Mouse (Mus musculus) gastrocnemius, postnatal 4 days (tissue): ENCODE results near the gene Pde7b. TPM values are rescaled to one million over a fixed set of nuclear protein-coding genes. Genes with fewer than 3 reads are reported as not detected.

Experiments
- DNase-seq, 2 experiments: peaks; one replicate each; pipeline ENCODE4 v3.0.0; 2021 to 2022; ENCODE audit warnings: low spot score in 2 of 2, mixed read lengths in 2 of 2
- total RNA-seq, 2 experiments: library from RNA; stranded (reverse); gene quantifications; 2 replicates each; pipeline ENCODE4 v1.2.3; 2021

Pde7b gene
- total RNA-seq, 2 experiments from 2014 or later, result 28.6 to 29.3 TPM

DNA sequence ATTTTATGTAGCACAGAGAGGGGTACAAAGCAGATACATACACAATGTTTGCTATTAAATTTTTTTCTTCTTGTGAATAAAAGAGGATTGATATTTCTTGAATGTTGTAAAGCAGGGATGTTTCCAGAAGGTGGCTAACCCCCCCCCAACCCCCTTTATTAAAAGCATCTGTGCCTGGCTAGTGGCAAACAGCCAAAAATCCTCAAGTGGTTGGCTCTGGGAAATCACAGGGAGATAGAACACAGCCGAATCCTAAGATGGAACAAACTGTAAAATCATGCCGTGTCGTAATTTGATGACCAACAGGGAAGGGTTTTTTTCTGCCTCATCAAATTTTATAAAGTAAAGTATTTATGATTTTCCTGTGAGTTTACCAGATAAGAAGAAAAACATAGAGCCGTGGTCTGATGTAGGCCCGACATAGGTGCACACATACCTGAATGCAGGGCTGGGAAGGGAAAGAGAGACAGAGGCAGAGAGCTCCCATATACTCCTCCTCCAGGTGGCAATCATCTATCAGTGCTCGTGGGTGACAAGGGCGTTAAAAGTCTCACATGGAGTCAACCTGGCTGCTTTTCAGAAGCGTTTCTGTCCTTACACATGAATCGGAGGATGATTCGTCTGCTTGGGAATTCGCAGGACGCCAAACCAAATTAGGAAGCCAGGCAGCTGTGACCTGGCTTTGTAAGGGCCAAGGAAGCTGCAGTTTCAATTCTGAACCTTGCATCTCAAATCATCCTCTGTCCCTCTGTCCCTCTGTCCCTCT, 67.4 kb downstream of the Pde7b start:
- DNase-seq, result peak in 1 of 2 experiments; percentile 21

DNA sequence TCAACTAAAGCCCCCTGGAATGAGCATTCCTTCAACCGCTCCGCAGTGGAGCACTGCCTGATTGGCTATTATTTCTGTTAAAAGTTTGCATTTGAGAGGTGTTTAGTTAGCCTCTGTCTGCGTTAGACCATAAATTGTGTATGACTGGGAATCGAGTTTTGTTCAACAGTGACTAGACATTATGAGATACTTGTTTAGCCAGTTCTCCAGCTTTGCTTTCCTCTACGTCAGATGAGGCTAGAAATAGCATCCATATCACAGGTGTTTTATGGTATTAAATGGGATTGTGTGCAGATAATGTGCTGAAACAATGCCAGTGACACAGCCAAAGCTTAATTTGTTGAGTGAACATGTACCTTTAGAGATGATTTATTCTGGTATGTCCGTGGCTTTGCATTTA, 70.3 kb downstream of the Pde7b start:
- no peak for DNase-seq

DNA sequence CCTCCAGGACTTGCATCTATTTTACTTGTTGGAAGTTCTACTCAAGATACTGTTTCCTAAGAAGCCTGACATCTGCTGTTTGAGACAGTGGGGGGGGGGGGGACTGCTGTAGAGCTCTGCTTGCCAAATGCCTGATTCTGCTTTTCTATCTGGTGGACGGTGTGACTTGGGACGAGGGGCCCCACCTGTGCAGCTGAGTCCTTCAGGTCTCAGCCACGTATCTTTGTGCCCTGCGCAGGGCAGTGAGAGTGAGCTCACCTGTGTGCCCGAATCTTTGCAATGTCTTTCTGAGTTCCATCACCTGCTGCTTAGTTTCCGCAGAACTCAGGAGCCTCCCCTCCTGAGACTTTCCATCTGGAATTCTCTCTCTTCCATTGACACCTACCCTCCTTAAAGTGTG, 70.7 kb downstream of the Pde7b start:
- DNase-seq, result no peak

DNA sequence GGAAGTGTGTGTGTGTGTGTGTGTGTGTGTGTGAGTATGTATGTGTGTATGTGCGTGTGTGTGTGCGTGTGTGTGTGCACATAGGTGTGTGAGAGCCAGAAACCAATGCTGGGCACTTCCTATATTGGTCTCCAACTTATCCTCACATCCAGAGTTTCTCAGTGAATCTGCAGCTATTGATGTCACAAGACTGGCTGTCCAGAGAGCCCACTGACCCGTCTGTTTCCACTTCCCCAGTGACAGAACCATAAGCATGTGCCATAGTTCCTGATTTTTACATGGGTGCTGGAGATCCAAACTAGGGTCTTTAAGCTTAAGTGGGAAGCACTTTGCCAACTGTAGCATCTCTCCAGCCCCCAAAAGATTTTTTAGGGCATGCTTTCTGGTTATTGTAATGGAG, 71.6 kb downstream of the Pde7b start:
- no peak for DNase-seq

- no peak for DNase-seq
Measured at GRCm38 (mm10) chr10:20636381-20636780, 88.5 kb downstream of the Pde7b start.

- DNase-seq, result no peak
Measured at GRCm38 (mm10) chr10:20633085-20633415, 91.8 kb downstream of the Pde7b start.

DNA sequence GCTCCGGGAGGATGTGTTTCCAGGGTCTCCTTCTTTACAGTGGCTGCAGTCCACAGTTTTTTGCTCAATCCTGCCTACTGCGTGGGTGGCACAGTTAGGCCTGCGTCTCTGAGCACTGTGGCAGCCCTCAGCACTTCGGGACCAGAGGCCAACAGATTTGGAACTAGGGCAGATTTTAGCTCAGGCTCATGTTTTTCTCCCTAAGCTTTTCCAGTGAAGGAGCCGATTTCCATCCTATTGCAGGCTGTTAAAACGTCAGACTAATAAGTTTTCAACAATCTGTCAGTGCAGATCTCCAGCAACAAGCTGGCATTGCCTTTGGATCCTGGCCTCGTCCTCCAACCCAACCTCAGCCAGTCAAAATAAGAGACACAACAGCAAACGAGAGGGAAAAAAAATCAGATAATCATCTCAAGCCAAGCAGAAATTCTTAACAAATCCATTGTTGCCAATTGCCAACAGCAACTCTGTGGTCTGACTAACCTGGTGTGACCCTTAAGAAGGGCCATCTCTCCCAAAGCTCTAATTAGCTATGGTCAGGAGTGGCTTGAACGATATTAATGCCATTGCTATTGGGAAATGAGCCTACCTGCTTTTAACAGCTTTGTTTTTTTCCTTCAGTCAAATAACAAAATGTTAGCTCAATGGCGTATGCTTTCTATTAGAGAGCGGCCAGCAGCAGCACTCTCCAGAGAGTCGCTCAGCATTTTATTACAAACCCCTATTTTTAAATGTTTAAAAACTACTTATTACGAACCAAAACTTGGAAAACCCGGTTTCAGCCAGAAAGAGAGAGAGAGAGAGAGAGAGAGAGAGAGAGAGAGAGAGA, 92.4 kb downstream of the Pde7b start:
- DNase-seq, result peak in 1 of 2 experiments; percentile 14

- DNase-seq, result peak; percentile 26 to 58
Measured at GRCm38 (mm10) chr10:20630122-20630521, 94.8 kb downstream of the Pde7b start.

DNA sequence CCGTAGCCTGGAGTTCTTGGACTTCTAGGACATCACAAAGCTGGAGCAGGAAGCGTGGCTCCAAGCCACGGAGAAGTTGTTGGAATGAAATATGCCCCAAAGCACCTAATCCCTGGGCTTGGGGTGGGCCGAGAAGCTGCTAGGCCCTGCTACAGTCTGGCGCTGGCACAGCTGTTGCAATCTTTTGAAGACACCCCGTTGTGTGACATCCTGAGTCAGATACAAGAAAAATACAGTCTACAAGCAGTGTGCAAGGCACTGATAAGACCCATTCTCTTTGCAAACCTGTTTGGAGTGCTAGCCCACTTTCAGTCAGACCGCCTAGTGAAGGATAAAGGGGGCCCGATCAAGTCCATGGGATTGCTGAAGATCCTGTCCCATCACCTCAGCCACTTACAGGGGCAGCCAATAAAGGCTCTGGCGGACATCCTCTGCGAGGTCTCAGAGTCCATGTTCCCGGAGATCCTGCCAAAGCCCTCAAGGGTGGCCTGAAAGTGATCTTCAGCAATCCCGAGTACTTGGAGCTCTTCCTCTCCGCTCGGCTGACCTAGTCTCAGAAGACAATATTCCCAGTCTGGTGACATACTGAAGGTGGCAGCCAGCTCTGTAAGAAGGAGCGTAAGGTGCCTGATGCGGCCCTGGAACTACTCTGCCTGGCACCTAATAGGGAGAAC, 99.0 kb downstream of the Pde7b start:
- no peak for DNase-seq

GRCm38 (mm10) chr10:20621661-20622454, 103.0 kb downstream of the Pde7b start:
- DNase-seq, result no peak

DNA sequence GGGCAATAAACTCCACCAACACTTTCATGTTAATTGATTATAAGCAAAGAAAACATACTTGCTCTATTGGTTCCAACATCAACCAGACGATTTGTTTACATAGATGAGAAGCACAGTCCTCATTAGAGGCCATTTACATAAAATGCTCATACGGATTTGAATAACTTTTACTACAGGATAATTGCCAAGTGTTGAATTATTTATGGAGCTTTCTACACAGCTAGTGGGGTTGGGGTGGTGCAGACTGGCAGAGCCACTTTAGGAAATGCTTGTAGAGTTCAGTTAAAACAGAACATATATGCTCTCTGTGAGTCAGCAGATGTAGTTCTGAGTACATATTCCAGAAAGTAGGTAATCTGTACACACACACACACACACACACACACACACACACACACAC, 118.9 kb downstream of the Pde7b start:
- DNase-seq, result no peak

DNA sequence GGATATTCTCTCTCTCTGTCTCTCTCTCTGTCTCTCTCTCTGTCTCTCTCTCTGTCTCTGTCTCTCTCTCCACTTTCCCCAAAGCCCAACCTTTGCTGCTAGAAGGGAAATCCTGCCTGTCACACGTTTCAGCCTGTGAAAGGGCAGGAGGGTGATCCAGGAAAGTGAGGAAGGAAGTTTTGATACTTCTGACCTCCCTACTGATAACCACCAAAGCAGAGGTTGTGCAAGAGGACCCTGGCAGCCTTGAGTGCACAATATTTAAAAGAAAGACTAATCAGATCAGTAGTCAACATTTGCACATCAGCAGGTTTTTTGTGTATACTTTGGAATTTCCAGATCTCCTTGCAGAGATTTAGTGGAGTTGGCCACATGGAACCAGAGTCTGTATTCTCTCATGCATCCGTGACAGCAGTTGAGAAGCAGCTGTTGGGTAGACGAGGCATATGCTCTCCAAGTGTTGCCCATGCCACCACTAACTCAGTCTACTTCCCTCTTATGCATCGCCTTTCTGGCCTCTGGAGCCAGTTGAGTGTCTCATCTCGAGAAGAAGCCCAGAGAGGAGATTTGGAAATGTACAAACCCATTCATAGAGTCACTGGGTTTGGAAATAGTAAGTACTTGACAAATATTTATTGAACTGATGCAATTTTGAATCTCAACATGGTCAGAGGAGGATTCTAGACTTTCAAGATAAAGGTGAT, 129.6 kb downstream of the Pde7b start:
- DNase-seq, result no peak

DNA sequence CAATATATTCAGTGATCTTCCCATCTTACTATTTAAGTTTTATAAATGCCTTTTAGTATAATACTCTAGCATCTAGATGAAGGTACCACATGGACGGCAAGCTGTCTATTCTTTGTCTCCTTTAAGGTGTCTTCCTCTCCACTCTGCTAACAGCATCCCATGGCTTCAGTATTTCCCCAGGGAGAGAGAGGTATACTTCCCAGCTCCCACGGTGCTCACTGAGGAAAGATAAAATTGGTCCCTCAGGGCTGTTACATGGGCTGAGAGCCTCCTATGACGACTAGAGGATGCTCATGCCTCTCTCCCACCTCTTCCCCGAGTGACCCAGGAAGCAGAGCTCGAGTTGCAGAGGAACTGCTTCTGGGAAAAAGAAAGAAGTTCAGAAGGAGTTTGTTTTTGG, 130.9 kb downstream of the Pde7b start:
- DNase-seq, result no peak

DNA sequence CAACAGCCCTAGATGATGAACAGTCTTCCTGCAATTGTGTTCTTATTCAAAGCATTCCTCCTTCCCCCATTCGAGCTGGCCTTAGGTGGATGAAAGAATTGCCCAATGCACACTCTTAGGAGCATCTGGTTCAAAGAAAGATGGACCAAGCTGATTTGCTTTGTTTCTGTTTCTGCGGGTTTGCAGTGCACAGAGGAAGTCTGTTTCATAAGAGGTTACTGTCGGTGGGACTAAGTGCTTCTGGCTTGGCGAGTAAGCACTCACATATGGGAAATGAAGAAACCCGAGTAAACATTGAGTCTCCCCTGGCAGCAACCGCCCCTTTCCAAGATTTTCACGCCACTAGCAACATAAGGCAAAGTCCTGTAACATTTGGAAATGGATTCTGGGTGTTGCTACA, 134.8 kb downstream of the Pde7b start:
- no peak for DNase-seq

DNA sequence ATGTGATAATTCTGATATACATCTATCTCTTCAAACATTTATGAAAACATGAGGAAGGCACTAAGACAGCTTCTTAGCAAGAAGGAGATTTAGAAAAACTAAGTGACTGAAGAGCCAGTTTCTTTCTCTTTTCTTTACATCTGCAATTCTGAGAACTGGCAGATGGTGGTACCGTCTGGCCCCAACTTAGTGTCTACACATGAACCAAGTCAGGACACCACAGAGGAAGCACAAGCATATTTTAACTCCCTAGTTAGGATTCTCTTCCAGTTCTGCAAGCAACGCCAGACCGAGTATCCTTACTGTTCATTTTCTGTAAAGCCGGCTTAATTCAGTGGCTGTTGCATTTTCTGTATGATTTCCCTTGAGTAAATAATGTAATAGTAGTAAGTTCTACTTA, 138.9 kb downstream of the Pde7b start:
- no peak for DNase-seq

GRCm38 (mm10) chr10:20575002-20575401, 149.9 kb downstream of the Pde7b start:
- DNase-seq, result no peak

GRCm38 (mm10) chr10:20574414-20574813, 150.5 kb downstream of the Pde7b start:
- DNase-seq, result no peak

DNA sequence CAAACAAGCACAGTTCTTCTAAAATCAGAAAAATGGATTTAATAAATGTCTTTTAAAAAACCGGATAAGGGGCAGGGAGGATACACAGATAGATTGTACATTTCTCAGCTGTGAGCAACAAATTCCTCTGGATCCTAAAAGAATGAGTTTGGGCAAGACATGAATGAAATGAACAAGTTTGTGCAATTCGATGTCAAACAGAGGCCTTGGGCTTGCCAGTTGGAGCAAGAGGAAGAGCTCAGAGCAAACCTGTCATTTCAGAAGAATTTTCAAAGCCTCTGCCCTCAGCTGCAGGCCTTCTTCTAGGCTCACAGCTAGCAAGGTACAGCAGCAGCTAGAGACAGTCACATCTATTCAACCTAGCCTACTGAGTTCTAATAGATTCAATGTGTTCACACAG, 153.4 kb downstream of the Pde7b start:
- no peak for DNase-seq

DNA sequence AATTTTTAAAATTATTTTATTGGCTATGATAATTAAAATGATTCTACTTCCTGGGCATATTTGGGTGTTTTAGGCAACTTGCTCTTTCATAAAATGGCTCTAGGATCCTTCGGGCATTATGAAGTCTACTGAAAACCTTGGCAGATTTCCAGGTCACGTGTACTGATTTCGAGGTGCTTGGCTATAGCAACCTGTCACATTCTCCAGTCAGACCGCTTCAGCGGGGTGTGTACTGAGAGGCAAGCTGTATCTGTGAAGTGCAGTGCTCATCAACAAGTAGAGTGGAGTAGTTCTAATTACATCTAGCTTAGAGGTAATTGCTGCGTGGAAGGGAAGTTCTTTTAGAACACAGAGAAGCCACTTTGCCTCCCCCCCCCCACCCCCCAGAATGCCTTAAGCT, 156.2 kb downstream of the Pde7b start:
- no peak for DNase-seq

DNA sequence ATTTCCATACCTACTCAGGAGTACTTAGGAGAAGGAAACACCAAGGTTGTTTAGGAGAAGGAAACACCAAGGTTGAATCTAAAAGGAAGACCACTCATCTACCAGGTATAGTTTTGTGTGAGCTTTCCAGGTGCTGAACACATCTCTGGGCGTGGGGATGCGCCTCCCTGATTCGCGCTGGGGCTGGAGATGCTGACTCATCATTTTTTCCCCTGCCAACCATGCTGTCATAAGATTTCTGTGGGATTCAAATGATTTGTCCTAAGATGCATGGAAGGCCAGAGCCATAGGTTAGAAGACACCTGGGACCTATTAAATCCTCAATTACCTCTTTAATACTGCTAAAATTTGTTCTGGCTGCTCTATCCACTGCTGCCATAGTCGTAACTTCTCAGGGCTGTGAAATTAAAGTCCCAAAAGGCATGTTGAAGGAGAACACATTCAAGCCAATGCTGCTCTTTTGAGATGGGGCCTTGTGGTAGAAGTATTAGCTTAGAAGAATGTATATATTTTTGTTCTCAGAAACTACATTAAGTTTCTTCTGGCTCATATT, 157.1 kb downstream of the Pde7b start:
- no peak for DNase-seq
